Mouse (Mus musculus): ENCODE results near the gene Atp1a4. TPM values are rescaled to one million over a fixed set of nuclear protein-coding genes. Genes with fewer than 3 reads are reported as not detected.

Gene Atp1a4
- polyA plus RNA-seq, 1 experiment from 2014 or later: 0.10 TPM

DNA sequence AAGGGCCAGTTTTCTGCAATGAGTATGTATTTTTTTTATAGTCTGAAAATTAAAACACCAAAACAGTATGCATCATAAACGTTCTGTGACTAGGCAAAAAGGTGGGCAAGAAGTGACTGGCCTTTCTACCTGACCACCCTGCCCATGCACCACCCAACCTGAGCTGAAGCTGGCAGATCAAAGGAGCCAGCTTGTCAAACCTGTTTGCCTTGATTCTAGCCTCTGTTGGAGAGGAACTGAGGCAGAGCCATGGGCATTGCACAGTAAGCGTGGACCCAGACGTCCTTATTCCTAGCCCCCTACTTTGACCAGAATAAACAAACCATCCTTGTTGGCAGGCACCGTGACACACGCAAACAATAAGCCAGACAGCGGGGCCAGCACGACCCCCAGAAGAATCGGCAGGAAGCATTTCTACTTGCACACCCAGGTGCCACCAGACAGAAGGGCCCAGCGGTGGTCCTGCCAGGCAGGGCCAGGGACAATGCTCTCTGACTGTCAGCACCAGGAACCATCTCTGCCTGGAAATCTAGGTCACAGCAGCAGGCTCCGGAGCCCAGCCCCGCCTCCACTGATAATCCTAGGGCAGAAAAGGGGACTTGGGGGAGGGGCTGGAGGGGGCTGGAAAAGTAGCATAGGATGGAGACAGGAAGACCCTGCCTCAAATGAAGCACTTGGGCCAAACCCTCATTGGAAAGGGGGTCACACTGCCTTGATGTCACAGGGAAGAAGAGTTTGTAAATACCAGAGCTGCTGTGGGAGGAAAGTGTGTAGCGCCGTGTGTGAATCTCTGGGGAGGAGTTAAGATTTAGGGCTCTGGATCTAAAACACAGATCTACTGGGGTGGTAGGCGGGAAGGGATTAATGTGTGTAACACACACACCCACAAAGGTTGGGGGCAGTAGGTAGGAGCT, 56.0 kb downstream of the Atp1a4 start:
- Histone ChIP-seq H3K9me3 (replicated peaks) (no peaks in the 10 kb centered on the region), H3K4me2 (peak overlapping the region; percentile 95), H3K4me3 (peak overlapping the region; percentile 88), H3K36me3 (ENCODE audit: poor library complexity, severe bottlenecking) (peaks cover 32% of the 10 kb centered on the region), H3K27me3 (no peaks in the 10 kb centered on the region), H3K27ac (peak overlapping the region; percentile 98), H3K9ac (peak overlapping the region; percentile 98), H3K4me1 (peaks cover 78% of the 10 kb centered on the region)
- no peak for ATAC-seq
- WGBS: 3% methylated on average over 14 of the region's 14 CpGs

DNA sequence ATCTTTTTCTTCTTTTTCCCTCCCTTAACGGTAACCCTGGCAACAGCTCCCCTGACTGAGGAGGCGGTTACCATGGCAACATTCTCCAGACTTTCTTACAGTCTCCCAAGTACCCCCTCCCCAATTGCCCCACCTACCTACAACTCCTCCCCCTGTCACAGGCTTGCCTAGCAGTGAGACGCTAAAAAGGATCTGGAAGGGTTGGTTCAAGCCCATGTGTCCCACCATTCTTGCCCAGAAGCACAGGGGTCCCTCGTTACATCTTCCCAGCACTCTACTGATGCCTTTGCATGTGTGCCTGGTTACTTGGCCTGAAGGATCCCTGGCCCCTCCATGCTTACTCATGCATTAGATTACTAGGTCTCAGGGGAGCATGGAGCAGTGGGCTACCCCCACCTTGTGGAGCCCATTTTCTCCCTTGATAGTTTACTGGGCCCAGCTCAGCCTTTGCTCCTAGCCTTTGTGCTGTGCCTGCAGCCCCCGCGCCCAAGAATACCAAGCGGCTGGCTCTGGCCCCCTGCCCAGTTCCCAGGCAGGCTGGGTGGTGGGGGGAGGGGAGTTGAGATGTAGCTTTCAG, 57.3 kb downstream of the Atp1a4 start:
- H3K27ac ChIP-seq: peak overlapping the region; percentile 98
- H3K36me3 ChIP-seq (ENCODE audit: poor library complexity, severe bottlenecking): peaks cover 45% of the 10 kb centered on the region
- H3K4me1 ChIP-seq: peaks cover 69% of the 10 kb centered on the region
- ATAC-seq: peak; percentile 75
- peak overlapping the region; percentile 58 for H3K9ac ChIP-seq
- H3K27me3 ChIP-seq: no peaks in the 10 kb centered on the region
- WGBS: 6% methylated on average over 7 of the region's 7 CpGs
- H3K4me3 ChIP-seq: peak overlapping the region; percentile 24
- peak overlapping the region; percentile 95 for H3K4me2 ChIP-seq
- no peaks in the 10 kb centered on the region for H3K9me3 ChIP-seq (replicated peaks)

DNA sequence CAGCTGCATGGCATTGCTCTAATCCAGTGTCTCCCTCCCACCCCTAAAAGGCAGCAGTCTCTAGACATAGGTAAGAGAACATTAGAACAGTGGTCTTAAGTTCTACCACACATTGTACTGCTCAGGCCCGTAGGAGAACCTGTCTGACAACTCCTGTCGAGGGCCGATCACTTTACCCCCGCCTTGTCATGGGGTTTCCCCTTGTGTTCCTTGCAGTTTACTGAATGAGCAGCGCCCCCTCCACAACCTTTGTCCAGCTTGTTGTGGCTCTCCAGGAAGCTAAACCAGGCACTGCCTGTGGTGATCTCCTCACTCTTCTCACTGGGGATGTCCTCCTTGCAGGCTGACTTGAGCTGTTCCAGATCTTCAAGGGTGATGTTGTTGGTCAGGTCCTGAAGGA, 58.1 kb downstream of the Atp1a4 start:
- H3K4me3 ChIP-seq: peak overlapping the region; percentile 16
- no peaks in the 10 kb centered on the region for H3K9me3 ChIP-seq (replicated peaks)
- no peaks in the 10 kb centered on the region for H3K27me3 ChIP-seq
- H3K36me3 ChIP-seq (ENCODE audit: poor library complexity, severe bottlenecking): peaks cover 53% of the 10 kb centered on the region
- no peak for ATAC-seq
- H3K9ac ChIP-seq: peak overlapping the region; percentile 58
- H3K27ac ChIP-seq: peak overlapping the region; percentile 98
- H3K4me2 ChIP-seq: peak overlapping the region; percentile 95
- peaks cover 61% of the 10 kb centered on the region for H3K4me1 ChIP-seq
- 67% methylated on average over 5 of the region's 5 CpGs for whole genome bisulfite sequencing

DNA sequence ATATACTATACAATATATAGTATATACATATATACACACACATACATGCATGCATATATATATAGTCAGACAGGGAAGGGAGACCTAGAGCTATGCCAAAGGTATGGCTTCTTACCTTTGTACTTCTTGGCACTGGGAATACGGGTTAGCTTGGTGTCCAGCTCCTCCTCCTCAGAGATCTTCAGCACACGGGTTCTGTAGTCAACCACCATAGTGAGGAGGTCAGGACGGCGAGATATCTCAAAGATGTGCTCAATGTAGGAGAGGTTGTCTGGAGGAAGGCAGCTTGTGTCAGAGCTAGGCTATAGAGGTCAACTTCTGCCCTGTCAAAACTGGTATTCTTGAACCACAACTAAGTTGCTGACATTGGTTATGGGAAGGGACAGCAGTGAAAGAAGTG, 59.2 kb downstream of the Atp1a4 start:
- no peak for ATAC-seq
- H3K36me3 ChIP-seq (ENCODE audit: poor library complexity, severe bottlenecking): peaks cover 65% of the 10 kb centered on the region
- H3K27ac ChIP-seq: no peak overlapping the region
- H3K4me1 ChIP-seq: peaks cover 49% of the 10 kb centered on the region
- no peak overlapping the region for H3K4me2 ChIP-seq
- H3K4me3 ChIP-seq: no peak overlapping the region
- 92% methylated on average over 4 of the region's 4 CpGs for WGBS
- no peaks in the 10 kb centered on the region for H3K27me3 ChIP-seq
- no peak overlapping the region for H3K9ac ChIP-seq
- H3K9me3 ChIP-seq (replicated peaks): no peaks in the 10 kb centered on the region

DNA sequence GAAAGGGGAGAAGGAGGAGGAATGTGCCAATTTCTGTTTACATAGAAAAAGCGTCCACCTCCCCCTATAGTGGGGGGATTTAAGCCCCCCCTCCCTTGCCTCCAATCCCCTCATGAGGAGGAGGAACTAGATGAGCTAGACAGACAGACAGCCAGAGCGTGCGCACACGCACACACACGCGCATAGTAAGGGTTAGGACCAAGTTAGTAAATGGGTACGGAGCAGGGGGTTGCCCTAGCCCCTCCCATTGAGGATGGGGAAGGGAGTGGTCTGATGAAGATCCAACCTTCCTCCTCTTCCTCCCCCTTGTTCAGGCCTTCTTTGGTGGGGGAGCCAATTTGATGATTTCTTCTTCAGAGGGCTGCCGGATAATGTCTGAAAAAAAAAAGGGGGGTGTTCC, 59.9 kb downstream of the Atp1a4 start:
- Histone ChIP-seq H3K27ac (peak overlapping the region; percentile 52; the same call in 1 of the 2 replicates), H3K27me3 (no peaks in the 10 kb centered on the region), H3K4me3 (no peak overlapping the region), H3K36me3 (ENCODE audit: poor library complexity, severe bottlenecking) (peaks cover 71% of the 10 kb centered on the region), H3K4me2 (no peak overlapping the region), H3K4me1 (peaks cover 42% of the 10 kb centered on the region), H3K9me3 (replicated peaks) (no peaks in the 10 kb centered on the region), H3K9ac (no peak overlapping the region)
- ATAC-seq: no peak
- 91% methylated on average over 8 of the region's 8 CpGs for WGBS

DNA sequence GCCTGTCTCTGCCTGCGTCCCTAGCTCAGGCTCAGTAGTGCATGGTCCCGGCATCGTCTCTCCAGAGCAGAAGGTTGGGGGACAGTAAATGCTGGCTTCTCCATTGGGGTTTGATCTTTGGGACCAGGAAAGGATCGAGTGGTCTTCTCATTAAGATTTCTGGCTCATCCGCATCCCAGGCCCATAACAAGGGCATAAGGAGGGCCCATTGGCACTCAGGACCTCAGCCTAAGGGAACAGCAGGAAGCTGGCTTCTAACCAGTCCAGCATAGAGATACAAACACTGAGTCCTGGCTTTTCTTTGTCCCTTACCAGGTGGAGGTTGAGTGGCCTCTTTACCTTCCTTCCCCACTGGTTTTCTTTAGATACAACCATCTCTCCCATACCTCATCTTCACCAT, 60.4 kb downstream of the Atp1a4 start:
- no peaks in the 10 kb centered on the region for H3K9me3 ChIP-seq (replicated peaks)
- H3K27ac ChIP-seq: peak overlapping the region; percentile 17; the same call in 1 of the 2 replicates
- ATAC-seq: no peak
- H3K4me1 ChIP-seq: peaks cover 38% of the 10 kb centered on the region
- H3K9ac ChIP-seq: 0 out of 2 replicates have a peak overlapping the region, but pooled peaks have one; percentile 23
- no peak overlapping the region for H3K4me2 ChIP-seq
- peaks cover 71% of the 10 kb centered on the region for H3K36me3 ChIP-seq (ENCODE audit: poor library complexity, severe bottlenecking)
- no peak overlapping the region for H3K4me3 ChIP-seq
- H3K27me3 ChIP-seq: no peaks in the 10 kb centered on the region
- WGBS: 77% methylated on average over 5 of the region's 5 CpGs

DNA sequence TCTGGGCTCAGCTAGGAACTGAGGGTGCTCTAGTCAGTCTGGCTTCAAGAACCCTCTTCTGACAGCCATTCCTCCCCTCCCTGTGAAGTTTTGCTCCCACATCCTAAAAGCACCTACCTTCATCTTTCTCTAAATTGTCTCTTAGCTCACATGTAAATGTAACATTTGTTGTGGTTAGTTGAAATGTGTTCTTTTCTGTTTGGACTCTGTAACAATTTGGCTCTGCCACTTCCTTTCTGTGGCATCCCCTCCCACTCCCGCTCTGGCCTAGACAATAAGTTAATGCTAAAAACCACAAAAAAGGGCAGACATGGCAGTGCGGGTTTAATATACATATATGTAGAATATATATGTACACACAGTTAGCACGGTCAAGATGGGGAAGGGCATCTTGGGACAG, 61.1 kb downstream of the Atp1a4 start:
- WGBS: 85% methylated on average over 3 of the region's 3 CpGs
- no peak overlapping the region for H3K4me2 ChIP-seq
- peaks cover 31% of the 10 kb centered on the region for H3K4me1 ChIP-seq
- H3K36me3 ChIP-seq (ENCODE audit: poor library complexity, severe bottlenecking): peaks cover 78% of the 10 kb centered on the region
- H3K27me3 ChIP-seq: no peaks in the 10 kb centered on the region
- no peaks in the 10 kb centered on the region for H3K9me3 ChIP-seq (replicated peaks)
- H3K4me3 ChIP-seq: no peak overlapping the region
- ATAC-seq: no peak
- H3K27ac ChIP-seq: peak overlapping the region; percentile 32
- no peak overlapping the region for H3K9ac ChIP-seq

DNA sequence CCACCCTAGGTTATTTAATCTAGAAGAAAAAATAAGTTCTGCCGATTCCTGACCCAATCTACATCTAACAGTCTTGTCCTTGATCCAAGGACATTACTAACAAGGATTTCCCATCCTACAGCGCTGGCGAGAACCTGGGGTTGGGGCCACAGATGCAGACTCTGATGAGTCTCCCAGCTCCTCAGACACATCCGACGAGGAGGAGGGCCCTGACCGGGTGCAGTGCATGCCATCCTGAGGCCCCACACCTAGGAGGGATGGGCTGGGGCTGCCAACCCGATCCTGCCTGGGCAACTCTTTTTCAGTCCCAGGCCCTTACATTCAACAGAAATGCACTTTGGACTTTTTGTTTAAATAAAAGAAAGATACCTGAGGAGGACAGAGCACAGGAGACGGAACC, 63.8 kb downstream of the Atp1a4 start:
- Histone ChIP-seq H3K4me3 (no peak overlapping the region), H3K9ac (no peak overlapping the region), H3K9me3 (replicated peaks) (no peaks in the 10 kb centered on the region), H3K36me3 (ENCODE audit: poor library complexity, severe bottlenecking) (peaks cover 93% of the 10 kb centered on the region), H3K4me1 (peaks cover 4% of the 10 kb centered on the region; the same call in 1 of the 2 replicates), H3K4me2 (no peak overlapping the region), H3K27me3 (no peaks in the 10 kb centered on the region), H3K27ac (peak overlapping the region; percentile 21; the same call in 1 of the 2 replicates)
- WGBS: 77% methylated on average over 8 of the region's 8 CpGs
- ATAC-seq: no peak

DNA sequence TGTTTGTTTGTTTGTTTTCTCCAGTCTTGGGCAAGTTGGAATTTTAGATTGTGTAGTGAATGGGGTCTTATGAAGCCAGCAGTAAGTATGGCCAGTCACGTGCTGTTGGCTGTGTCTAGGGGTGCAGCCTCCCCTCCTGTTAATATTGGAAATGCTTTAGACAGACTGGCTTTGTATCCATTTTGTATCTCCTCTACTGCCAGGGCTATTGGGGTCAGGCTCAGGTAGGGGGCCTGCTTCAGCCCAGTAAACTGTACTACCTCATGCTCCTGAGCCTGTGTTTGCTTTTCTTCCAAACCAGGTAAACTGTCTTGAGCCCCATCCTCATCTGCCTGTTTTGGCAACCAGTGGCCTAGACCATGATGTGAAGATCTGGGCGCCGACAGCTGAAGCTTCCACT, 66.0 kb downstream of the Atp1a4 start:
- 95% methylated on average over 3 of the region's 3 CpGs for WGBS
- peaks cover 93% of the 10 kb centered on the region for H3K36me3 ChIP-seq (ENCODE audit: poor library complexity, severe bottlenecking)

DNA sequence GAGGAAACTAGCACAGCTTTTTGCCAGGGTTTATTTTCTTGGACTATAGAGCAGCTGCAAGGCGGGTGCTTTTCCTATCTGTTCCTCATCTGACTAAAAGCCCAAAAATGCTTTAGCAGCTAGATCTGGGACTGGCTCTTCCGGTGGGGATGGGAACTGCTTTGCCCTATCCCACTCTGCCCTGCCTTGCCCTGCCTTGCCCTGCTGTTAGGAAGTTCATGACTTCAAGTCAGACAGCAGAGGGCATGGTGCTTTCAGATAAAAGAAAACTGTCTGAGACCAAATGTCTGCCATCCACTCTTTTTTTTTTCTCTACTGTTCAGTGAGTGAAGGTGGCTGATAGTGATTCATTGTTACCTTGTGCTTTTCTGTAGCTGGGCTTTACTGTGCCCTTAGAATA, 66.6 kb downstream of the Atp1a4 start:
- Histone ChIP-seq H3K27me3 (no peaks in the 10 kb centered on the region), H3K36me3 (ENCODE audit: poor library complexity, severe bottlenecking) (peaks cover 93% of the 10 kb centered on the region), H3K4me2 (no peak overlapping the region), H3K9me3 (replicated peaks) (no peaks in the 10 kb centered on the region), H3K9ac (0 out of 2 replicates have a peak overlapping the region, but pooled peaks have one; percentile 5), H3K4me1 (no peaks in the 10 kb centered on the region), H3K4me3 (no peak overlapping the region), H3K27ac (no peak overlapping the region)
- no peak for ATAC-seq
- 88% methylated on average over 2 of the region's 2 CpGs for WGBS

More for the DNA sequence above, 66.0 kb downstream of the Atp1a4 start:
- Histone ChIP-seq H3K9me3 (replicated peaks) (no peaks in the 10 kb centered on the region), H3K9ac (no peak overlapping the region), H3K27me3 (no peaks in the 10 kb centered on the region), H3K4me3 (no peak overlapping the region), H3K4me1 (no peaks in the 10 kb centered on the region), H3K27ac (no peak overlapping the region), H3K4me2 (no peak overlapping the region)
- no peak for ATAC-seq

DNA sequence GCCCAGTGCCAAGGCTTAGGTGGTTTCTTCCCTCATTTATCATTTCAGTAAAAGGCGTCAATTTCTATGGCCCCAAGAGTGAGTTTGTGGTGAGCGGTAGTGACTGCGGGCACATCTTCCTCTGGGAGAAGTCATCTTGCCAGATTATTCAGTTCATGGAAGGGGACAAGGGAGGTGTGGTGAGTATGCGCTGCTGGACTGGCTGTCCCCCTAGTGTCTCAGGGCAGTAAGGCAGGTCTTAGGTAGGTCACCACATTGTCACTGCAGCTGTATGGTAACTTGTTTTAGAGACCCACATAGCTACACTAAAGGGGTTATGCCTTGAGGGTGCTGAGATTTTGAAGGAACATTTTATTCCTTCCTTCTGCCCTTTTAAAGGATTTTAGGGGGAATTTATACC, 69.3 kb downstream of the Atp1a4 start:
- peaks cover 87% of the 10 kb centered on the region for H3K36me3 ChIP-seq (ENCODE audit: poor library complexity, severe bottlenecking)
- no peaks in the 10 kb centered on the region for H3K9me3 ChIP-seq (replicated peaks)
- no peak overlapping the region for H3K4me3 ChIP-seq
- H3K27ac ChIP-seq: no peak overlapping the region; the same call in 1 of the 2 replicates
- WGBS: 66% methylated on average over 4 of the region's 4 CpGs
- no peak for ATAC-seq
- no peaks in the 10 kb centered on the region for H3K4me1 ChIP-seq
- no peak overlapping the region for H3K9ac ChIP-seq
- no peak overlapping the region for H3K4me2 ChIP-seq
- H3K27me3 ChIP-seq: no peaks in the 10 kb centered on the region
